ENCODE assay signal across 11 mouse cellular contexts in genomic region chr8:90961603-90962002, GRCm38 (mm10).
DNase-seq lines count a peak whose midpoint lies in the region; ATAC-seq and TF ChIP-seq lines count a peak whose summit lies in the region.
"Had no signal": no experiment of that assay in that cellular context is flagged by ENCODE, and none has a peak within 500 bp of the region (broad histone marks: within the 10 kb centered on the region; RNA-seq: fewer than 3 reads in every experiment).

No protein-coding gene starts in this region.

- H3K36me3 ChIP-seq in G1E (replicated peaks): peaks cover 31% of the 10 kb centered on the region
- H3K36me3 ChIP-seq in forebrain, embryonic 13.5 days (ENCODE audit: poor library complexity, severe bottlenecking): no peaks in the 10 kb centered on the region
- H3K36me3 ChIP-seq in intestine, embryonic 15.5 days: no peaks in the 10 kb centered on the region

- no peaks in the 10 kb centered on the region for H3K27me3 ChIP-seq in G1E (ENCODE audit: insufficient read depth, low read length)
- no peaks in the 10 kb centered on the region for H3K27me3 ChIP-seq in forebrain, embryonic 13.5 days
- no peaks in the 10 kb centered on the region for H3K27me3 ChIP-seq in intestine, embryonic 15.5 days (replicated peaks)

- WGBS in forebrain, embryonic 13.5 days: 90% methylated on average over 4 of the region's 4 CpGs
- 62% methylated on average over 4 of the region's 4 CpGs for WGBS in intestine, embryonic 15.5 days

- peak; percentile 78 for ATAC-seq in G1E (ENCODE audit: extremely low read depth, insufficient number of reproducible peaks, low FRiP score, poor library complexity, severe bottlenecking)
- peak; percentile 62 for ATAC-seq in megakaryocyte progenitor cell, adult 5-6 weeks (replicated peaks; ENCODE audit: poor library complexity)
- ATAC-seq in forebrain, embryonic 13.5 days: no peak
- ATAC-seq in intestine, embryonic 15.5 days: no peak

- DNase-seq in kidney, postnatal 36 days: peak; percentile 20 to 23
- no peak for DNase-seq in kidney, adult 9 months
- DNase-seq in CD4-positive, CD25-positive, alpha-beta regulatory T cell, adult 2 months (ENCODE audit: low read depth, low spot score): peak; percentile 42
- no peak for DNase-seq in G1E (ENCODE audit: low spot score)
- DNase-seq in frontal cortex, postnatal 36 days (ENCODE audit: low spot score in 2 of 2): no peak
- DNase-seq: heart, postnatal 4 days; kidney, postnatal 25 days; spleen, adult 18-20 months had no signal

- no peak overlapping the region for H3K9ac ChIP-seq in forebrain, embryonic 13.5 days
- no peak overlapping the region for H3K9ac ChIP-seq in intestine, embryonic 15.5 days

- no peaks in the 10 kb centered on the region for H3K9me3 ChIP-seq in G1E (replicated peaks)
- H3K9me3 ChIP-seq in forebrain, embryonic 13.5 days (replicated peaks): no peaks in the 10 kb centered on the region
- H3K9me3 ChIP-seq in intestine, embryonic 15.5 days: no peaks in the 10 kb centered on the region

- H3K27ac ChIP-seq in forebrain, embryonic 13.5 days: no peak overlapping the region
- no peak overlapping the region for H3K27ac ChIP-seq in intestine, embryonic 15.5 days

- no peak overlapping the region for H3K4me2 ChIP-seq in forebrain, embryonic 13.5 days
- no peak overlapping the region for H3K4me2 ChIP-seq in intestine, embryonic 15.5 days (replicated peaks)

- peaks cover 17% of the 10 kb centered on the region for H3K4me1 ChIP-seq in G1E (ENCODE audit: insufficient read depth, low read depth, low read length)
- H3K4me1 ChIP-seq in forebrain, embryonic 13.5 days: peaks cover 47% of the 10 kb centered on the region
- H3K4me1 ChIP-seq in intestine, embryonic 15.5 days (replicated peaks): peaks cover 6% of the 10 kb centered on the region

- TF ChIP-seq CTCF in G1E (IDR thresholded peaks at IDR 0.05; ENCODE audit: low read depth, low read length): no peak

- no peak overlapping the region; the same call in 1 of the 2 replicates for H3K4me3 ChIP-seq in G1E (ENCODE audit: low read depth, low read length)
- H3K4me3 ChIP-seq in forebrain, embryonic 13.5 days: no peak overlapping the region
- no peak overlapping the region for H3K4me3 ChIP-seq in intestine, embryonic 15.5 days (replicated peaks)

Comparison
In these comparisons a context has a peak if more than half of its experiments do, and no peak if none do; other contexts are left out.
1. DNase-seq: peak in kidney, postnatal 36 days (2 of 2) and CD4-positive, CD25-positive, alpha-beta regulatory T cell, adult 2 months (single experiment); none in kidney, adult 9 months (single experiment), G1E (single experiment) and frontal cortex, postnatal 36 days (0 of 2).
2. ATAC-seq: peak in G1E (single experiment) and megakaryocyte progenitor cell, adult 5-6 weeks (single experiment); none in forebrain, embryonic 13.5 days (single experiment) and intestine, embryonic 15.5 days (single experiment).